Comparison of ENCODE assay signal across 28 mouse cellular contexts in genomic region chr11:79328060-79328459, GRCm38 (mm10). TPM values are rescaled to one million over a fixed set of nuclear protein-coding genes. Genes with fewer than 3 reads are reported as not detected.
"Had no signal": no experiment of that assay in that cellular context is flagged by ENCODE, and none has a peak within 500 bp of the region (broad histone marks: within the 10 kb centered on the region; RNA-seq: fewer than 3 reads in every experiment).

No protein-coding gene starts in this region.

- H3K9ac ChIP-seq: liver, embryonic 13.5 days; liver, embryonic 15.5 days; lung, embryonic 14.5 days; midbrain, embryonic 12.5 days; neural tube, embryonic 13.5 days; neural tube, embryonic 15.5 days; stomach, embryonic 15.5 days had no signal

- DNase-seq: liver, embryonic 13.5 days; lung, adult 18-20 months; lung, embryonic 14.5 days; lung, postnatal 10 days; lung, postnatal 4 days; midbrain, embryonic 14.5 days; retina, postnatal 1 day; right cerebral cortex, adult 18-20 months; right cerebral cortex, postnatal 25 days; right cerebral cortex, postnatal 4 days; thymus, adult 2 months; thymus, postnatal 25 days; thymus, postnatal 4 days had no signal

- H3K4me2 ChIP-seq: liver, embryonic 13.5 days; liver, embryonic 15.5 days; lung, embryonic 14.5 days; midbrain, embryonic 12.5 days; neural tube, embryonic 13.5 days; neural tube, embryonic 15.5 days; stomach, embryonic 15.5 days had no signal

- H3K4me1 ChIP-seq: liver, embryonic 15.5 days; neural tube, embryonic 13.5 days; neural tube, embryonic 15.5 days; stomach, embryonic 15.5 days had no signal

- H3K27me3 ChIP-seq: liver, embryonic 15.5 days; midbrain, embryonic 12.5 days; neural tube, embryonic 13.5 days; neural tube, embryonic 15.5 days; stomach, embryonic 15.5 days had no signal

- H3K9me3 ChIP-seq: liver, embryonic 13.5 days; liver, embryonic 15.5 days; midbrain, embryonic 10.5 days; midbrain, embryonic 12.5 days; neural tube, embryonic 13.5 days; neural tube, embryonic 15.5 days; stomach, embryonic 15.5 days had no signal

- ATAC-seq: midbrain, embryonic 16.5 days had no signal

- H3K27ac ChIP-seq: liver, embryonic 13.5 days; liver, embryonic 15.5 days; midbrain, embryonic 10.5 days; midbrain, embryonic 12.5 days; neural tube, embryonic 13.5 days; neural tube, embryonic 15.5 days; stomach, embryonic 15.5 days; stomach, postnatal 0 days had no signal

- H3K36me3 ChIP-seq: liver, embryonic 13.5 days; liver, embryonic 15.5 days; midbrain, embryonic 10.5 days; midbrain, embryonic 12.5 days; neural tube, embryonic 13.5 days; neural tube, embryonic 15.5 days; stomach, embryonic 15.5 days had no signal

- H3K4me3 ChIP-seq: liver, embryonic 13.5 days; liver, embryonic 15.5 days; midbrain, embryonic 10.5 days; midbrain, embryonic 12.5 days; myocyte; neural tube, embryonic 13.5 days; neural tube, embryonic 15.5 days; stomach, embryonic 15.5 days had no signal

RNA-seq across cellular contexts. Expression of gene Gm9964, which starts 31.4 kb away (rescaled TPM):
- total RNA-seq: megakaryocyte-erythroid progenitor cell, adult 5-6 weeks had no signal
- polyA plus RNA-seq: liver, embryonic 13.5 days; liver, embryonic 15.5 days; lung, embryonic 14.5 days; lung, embryonic 16.5 days; midbrain, embryonic 10.5 days; midbrain, embryonic 12.5 days; midbrain, embryonic 14.5 days; midbrain, embryonic 16.5 days; myocyte; neural tube, embryonic 11.5 days; neural tube, embryonic 13.5 days; neural tube, embryonic 15.5 days; small intestine, adult 2 months; spleen, adult 2 months; stomach, postnatal 0 days; thymus, adult 2 months; urinary bladder, adult 2 months had no signal
